Mouse (Mus musculus): ENCODE results near the gene Fhit. TPM values are rescaled to one million over a fixed set of nuclear protein-coding genes. Genes with fewer than 3 reads are reported as not detected.

Gene Fhit
- total and polyA plus RNA-seq, 2 experiments from 2014 or later: 9.9 to 11.8 TPM

- TF ChIP-seq CTCF (IDR thresholded peaks at IDR 0.05): no peak
Measured at GRCm38 (mm10) chr14:10711841-10712521, 449.9 kb downstream of the Fhit start.

DNA sequence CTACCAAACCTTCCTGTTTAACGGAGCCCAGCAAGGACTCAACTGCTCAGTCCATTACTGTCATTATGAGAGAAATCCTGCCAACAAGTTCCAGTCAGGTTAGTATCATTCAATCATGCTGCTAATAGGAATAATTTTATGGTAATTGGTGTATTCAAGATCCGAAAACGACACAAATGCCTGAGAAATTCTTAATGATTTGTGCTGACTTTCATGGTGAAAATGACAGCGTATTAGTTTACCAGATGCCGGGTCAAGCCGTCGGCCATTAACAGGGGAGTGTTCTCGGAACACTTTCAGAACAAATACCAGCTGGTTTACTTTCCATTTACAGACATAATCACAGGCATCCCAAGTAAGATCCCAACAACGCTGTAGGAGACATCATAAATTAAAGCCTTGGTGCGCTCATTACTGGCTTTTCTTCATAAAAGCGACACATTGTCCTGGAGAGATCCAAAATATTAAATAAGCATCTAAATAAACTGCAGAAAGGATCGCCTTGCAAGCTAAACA is 451.0 kb downstream of the Fhit start:
- Histone ChIP-seq H3K4me2 (ENCODE audit: low read depth, low read length, poor library complexity, severe bottlenecking) (no peak overlapping the region), H3K4me1 (ENCODE audit: insufficient read depth, low read length) (no peaks in the 10 kb centered on the region), H3K9me3 (ENCODE audit: low read length) (no peaks in the 10 kb centered on the region), H3K27ac (ENCODE audit: low read depth, low read length) (no peak overlapping the region), H3K9ac (replicated peaks; ENCODE audit: low read length, poor library complexity, severe bottlenecking) (no peak overlapping the region), H3K4me3 (ENCODE audit: low read depth, low read length) (no peak overlapping the region), H3K36me3 (ENCODE audit: insufficient read depth, low read length) (no peaks in the 10 kb centered on the region), H3K27me3 (ENCODE audit: insufficient read depth, low read length) (no peaks in the 10 kb centered on the region)
- DNase-seq (ENCODE audit: low spot score): no peak
- no peak for TF ChIP-seq CTCF (IDR thresholded peaks at IDR 0.05)
- ATAC-seq (ENCODE audit: low FRiP score): no peak
- 83% methylated on average over 12 of the region's 12 CpGs for WGBS

More at GRCm38 (mm10) chr14:10711841-10712521, 449.9 kb downstream of the Fhit start:
- Histone ChIP-seq H3K4me2 (ENCODE audit: low read depth, low read length, poor library complexity, severe bottlenecking) (no peak overlapping the region), H3K27ac (ENCODE audit: low read depth, low read length) (no peak overlapping the region), H3K4me1 (ENCODE audit: insufficient read depth, low read length) (no peaks in the 10 kb centered on the region), H3K36me3 (ENCODE audit: insufficient read depth, low read length) (no peaks in the 10 kb centered on the region), H3K27me3 (ENCODE audit: insufficient read depth, low read length) (no peaks in the 10 kb centered on the region), H3K4me3 (ENCODE audit: low read depth, low read length) (no peak overlapping the region), H3K9me3 (ENCODE audit: low read length) (no peaks in the 10 kb centered on the region), H3K9ac (replicated peaks; ENCODE audit: low read length, poor library complexity, severe bottlenecking) (no peak overlapping the region)
- DNase-seq (ENCODE audit: low spot score): peak; percentile 27
- WGBS: 57% methylated on average over 5 of the region's 5 CpGs
- peak; percentile 23 for ATAC-seq (ENCODE audit: low FRiP score)

- 82% methylated on average over 2 of the region's 2 CpGs for WGBS
- Histone ChIP-seq H3K27ac (ENCODE audit: low read depth, low read length) (no peak overlapping the region), H3K9ac (replicated peaks; ENCODE audit: low read length, poor library complexity, severe bottlenecking) (no peak overlapping the region), H3K36me3 (ENCODE audit: insufficient read depth, low read length) (no peaks in the 10 kb centered on the region), H3K4me3 (ENCODE audit: low read depth, low read length) (no peak overlapping the region), H3K9me3 (ENCODE audit: low read length) (no peaks in the 10 kb centered on the region), H3K4me1 (ENCODE audit: insufficient read depth, low read length) (no peaks in the 10 kb centered on the region), H3K4me2 (ENCODE audit: low read depth, low read length, poor library complexity, severe bottlenecking) (no peak overlapping the region), H3K27me3 (ENCODE audit: insufficient read depth, low read length) (no peaks in the 10 kb centered on the region)
- no peak for ATAC-seq (ENCODE audit: low FRiP score)
- DNase-seq (ENCODE audit: low spot score): no peak
- no peak for TF ChIP-seq CTCF (IDR thresholded peaks at IDR 0.05)
Measured at GRCm38 (mm10) chr14:10701707-10702106, 460.1 kb downstream of the Fhit start.

GRCm38 (mm10) chr14:10680041-10680440 is 481.8 kb downstream of the Fhit start:
- Histone ChIP-seq H3K27ac (ENCODE audit: low read depth, low read length) (no peak overlapping the region), H3K36me3 (ENCODE audit: insufficient read depth, low read length) (no peaks in the 10 kb centered on the region), H3K4me2 (ENCODE audit: low read depth, low read length, poor library complexity, severe bottlenecking) (no peak overlapping the region), H3K9ac (replicated peaks; ENCODE audit: low read length, poor library complexity, severe bottlenecking) (no peak overlapping the region), H3K4me3 (ENCODE audit: low read depth, low read length) (no peak overlapping the region), H3K9me3 (ENCODE audit: low read length) (no peaks in the 10 kb centered on the region), H3K27me3 (ENCODE audit: insufficient read depth, low read length) (no peaks in the 10 kb centered on the region), H3K4me1 (ENCODE audit: insufficient read depth, low read length) (no peaks in the 10 kb centered on the region)
- DNase-seq (ENCODE audit: low spot score): peak; percentile 9
- 52% methylated on average over 4 of the region's 4 CpGs for WGBS
- no peak for ATAC-seq (ENCODE audit: low FRiP score)
- no peak for TF ChIP-seq CTCF (IDR thresholded peaks at IDR 0.05)

DNA sequence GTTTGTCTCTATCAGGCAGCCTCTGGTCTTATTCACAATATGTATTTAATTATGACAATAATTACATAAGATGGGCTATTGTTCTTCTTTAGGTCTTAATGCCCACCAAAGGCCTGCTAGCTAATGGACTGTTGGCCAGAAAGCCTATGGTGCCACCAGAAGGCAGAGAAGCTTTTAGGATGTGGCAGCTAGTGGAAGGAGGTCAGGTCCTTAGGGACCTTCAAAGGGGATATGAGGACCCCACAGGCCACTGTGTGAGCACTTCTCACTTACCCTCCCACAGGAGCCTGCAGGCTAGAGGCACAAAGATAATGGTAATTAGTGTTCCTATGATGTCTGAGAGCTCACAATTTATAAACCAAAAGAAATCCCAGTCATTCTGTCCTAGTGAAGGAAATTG is 482.2 kb downstream of the Fhit start:
- Histone ChIP-seq H3K27me3 (ENCODE audit: insufficient read depth, low read length) (no peaks in the 10 kb centered on the region), H3K9me3 (ENCODE audit: low read length) (no peaks in the 10 kb centered on the region), H3K27ac (ENCODE audit: low read depth, low read length) (no peak overlapping the region), H3K9ac (replicated peaks; ENCODE audit: low read length, poor library complexity, severe bottlenecking) (no peak overlapping the region), H3K4me1 (ENCODE audit: insufficient read depth, low read length) (no peaks in the 10 kb centered on the region), H3K4me3 (ENCODE audit: low read depth, low read length) (no peak overlapping the region), H3K36me3 (ENCODE audit: insufficient read depth, low read length) (no peaks in the 10 kb centered on the region), H3K4me2 (ENCODE audit: low read depth, low read length, poor library complexity, severe bottlenecking) (no peak overlapping the region)
- DNase-seq (ENCODE audit: low spot score) (no peak), ATAC-seq (ENCODE audit: low FRiP score) (no peak)
- no peak for TF ChIP-seq CTCF (IDR thresholded peaks at IDR 0.05)

GRCm38 (mm10) chr14:10677627-10678026 is 484.2 kb downstream of the Fhit start:
- DNase-seq (ENCODE audit: low spot score) (peak; percentile 66), ATAC-seq (ENCODE audit: low FRiP score) (peak; percentile 47; the same call in 1 of the 2 replicates)
- no peaks in the 10 kb centered on the region for H3K27me3 ChIP-seq (ENCODE audit: insufficient read depth, low read length)

More at GRCm38 (mm10) chr14:10677627-10678026, 484.2 kb downstream of the Fhit start:
- no peaks in the 10 kb centered on the region for H3K36me3 ChIP-seq (ENCODE audit: insufficient read depth, low read length)
- no peak overlapping the region for H3K4me3 ChIP-seq (ENCODE audit: low read depth, low read length)
- H3K4me1 ChIP-seq (ENCODE audit: insufficient read depth, low read length): no peaks in the 10 kb centered on the region
- H3K27ac ChIP-seq (ENCODE audit: low read depth, low read length): no peak overlapping the region
- no peak overlapping the region for H3K9ac ChIP-seq (replicated peaks; ENCODE audit: low read length, poor library complexity, severe bottlenecking)
- no peaks in the 10 kb centered on the region for H3K9me3 ChIP-seq (ENCODE audit: low read length)
- 43% methylated on average over 2 of the region's 2 CpGs for WGBS
- H3K4me2 ChIP-seq (ENCODE audit: low read depth, low read length, poor library complexity, severe bottlenecking): no peak overlapping the region
- no peak for TF ChIP-seq CTCF (IDR thresholded peaks at IDR 0.05)

All from midbrain, postnatal 0 days (tissue).